8 mouse cellular contexts compared by ENCODE assay signal in genomic region chr6:83412854-83413401, GRCm38 (mm10). TPM values are rescaled to one million over a fixed set of nuclear protein-coding genes. Genes with fewer than 3 reads are reported as not detected.
DNase-seq lines count a peak whose midpoint lies in the region; ATAC-seq and TF ChIP-seq lines count a peak whose summit lies in the region.

No protein-coding gene starts in this region.

- H3K4me3 ChIP-seq in forebrain, embryonic 14.5 days (ENCODE audit: low read depth, low read length): no peak overlapping the region
- H3K4me3 ChIP-seq in kidney, postnatal 0 days (replicated peaks; ENCODE audit: low read depth, low read length): no peak overlapping the region
- no peak overlapping the region for H3K4me3 ChIP-seq in myocyte

- TF ChIP-seq POLR2A in myocyte (IDR thresholded peaks at IDR 0.05; ENCODE audit: insufficient read length, low read depth): no peak

- no peak for TF ChIP-seq CTCF in kidney, postnatal 0 days (IDR thresholded peaks at IDR 0.05; ENCODE audit: low read depth)

- H3K27ac ChIP-seq in forebrain, embryonic 14.5 days (ENCODE audit: low read depth, low read length): 0 out of 2 replicates have a peak overlapping the region, but pooled peaks have one; percentile 27
- H3K27ac ChIP-seq in kidney, postnatal 0 days: no peak overlapping the region; the same call in 1 of the 2 replicates

- H3K79me2 ChIP-seq in myocyte (ENCODE audit: control insufficient read depth, insufficient read depth): peaks cover 87% of the 10 kb centered on the region

- H3K36me3 ChIP-seq in forebrain, embryonic 14.5 days (ENCODE audit: control insufficient read depth, insufficient read depth, low read length): 0 out of 2 replicates have a peak, but pooled peaks cover 3% of the 10 kb centered on the region
- H3K36me3 ChIP-seq in kidney, postnatal 0 days (ENCODE audit: insufficient read depth, low read length): 0 out of 2 replicates have a peak, but pooled peaks cover 4% of the 10 kb centered on the region
- H3K36me3 ChIP-seq in myocyte (ENCODE audit: control insufficient read depth, insufficient read depth): no peaks in the 10 kb centered on the region

- peak; percentile 45 for ATAC-seq in forebrain, embryonic 14.5 days
- peak; percentile 33 for ATAC-seq in kidney, postnatal 0 days (replicated peaks; ENCODE audit: low FRiP score, low read depth)

- H3ac ChIP-seq in myocyte (ENCODE audit: control insufficient read depth, insufficient read length): no peak overlapping the region

- peaks cover 32% of the 10 kb centered on the region for H3K4me1 ChIP-seq in forebrain, embryonic 14.5 days (ENCODE audit: control insufficient read depth, insufficient read depth, low read length)
- H3K4me1 ChIP-seq in kidney, postnatal 0 days (replicated peaks; ENCODE audit: insufficient read depth, low read length): peaks cover 29% of the 10 kb centered on the region

- H3K9me3 ChIP-seq in forebrain, embryonic 14.5 days (replicated peaks; ENCODE audit: control insufficient read depth, low read length): no peaks in the 10 kb centered on the region
- H3K9me3 ChIP-seq in kidney, postnatal 0 days (replicated peaks; ENCODE audit: low read length): no peaks in the 10 kb centered on the region

- no peak overlapping the region for H3K4me2 ChIP-seq in forebrain, embryonic 14.5 days (ENCODE audit: low read length)
- no peak overlapping the region for H3K4me2 ChIP-seq in kidney, postnatal 0 days (ENCODE audit: low read length)
- peak overlapping the region; percentile 64 for H3K4me2 ChIP-seq in myocyte (ENCODE audit: low read depth)

- H3K9ac ChIP-seq in forebrain, embryonic 14.5 days (ENCODE audit: low read length): no peak overlapping the region
- no peak overlapping the region for H3K9ac ChIP-seq in kidney, postnatal 0 days (ENCODE audit: low read depth, low read length)

- DNase-seq in adrenal gland, adult (ENCODE audit: inconsistent age in 2 of 2, low spot score in 1 of 2): peak; percentile 61 to 81
- DNase-seq in adrenal gland, postnatal 4 days (ENCODE audit: low spot score in 2 of 2): no peak
- DNase-seq in CD4-positive, CD25-positive, alpha-beta regulatory T cell, adult 2 months (ENCODE audit: low read depth, low spot score): peak; percentile 82
- peak; percentile 38 for DNase-seq in forebrain, embryonic 14.5 days (ENCODE audit: low spot score)
- peak; percentile 54 for DNase-seq in kidney, postnatal 0 days (ENCODE audit: low spot score)
- DNase-seq in right cerebral cortex, postnatal 36 days (ENCODE audit: low spot score in 2 of 2): no peak
- DNase-seq in spleen, adult 18-20 months: no peak

- no peaks in the 10 kb centered on the region for H3K27me3 ChIP-seq in forebrain, embryonic 14.5 days (replicated peaks; ENCODE audit: control insufficient read depth, insufficient read depth, low read length)
- no peaks in the 10 kb centered on the region for H3K27me3 ChIP-seq in kidney, postnatal 0 days (ENCODE audit: insufficient read depth, low read length)
- no peaks in the 10 kb centered on the region for H3K27me3 ChIP-seq in myocyte (ENCODE audit: control insufficient read depth, insufficient read depth, insufficient read length)

- 38% methylated on average over 5 of the region's 5 CpGs for WGBS in forebrain, embryonic 14.5 days
- WGBS in kidney, postnatal 0 days: 29% methylated on average over 5 of the region's 5 CpGs

TF ChIP-seq in myocyte, 11 proteins besides CTCF, POLR2A, EP300 and RAD21:
- no peak for TF ChIP-seq CEBPB (IDR thresholded peaks at IDR 0.05; ENCODE audit: insufficient read depth, poor library complexity, severe bottlenecking)
- TF ChIP-seq TCF3 (IDR thresholded peaks at IDR 0.05; ENCODE audit: insufficient read length, low read depth): no peak
- TF ChIP-seq REST (IDR thresholded peaks at IDR 0.05; ENCODE audit: insufficient read depth, insufficient read length): no peak
- TF ChIP-seq MAX (IDR thresholded peaks at IDR 0.05; ENCODE audit: low read depth): no peak
- TF ChIP-seq SRF (IDR thresholded peaks at IDR 0.05; ENCODE audit: control insufficient read depth, insufficient read length, low read depth): no peak
- no peak for TF ChIP-seq MYOD1 (IDR thresholded peaks at IDR 0.05; ENCODE audit: control insufficient read depth in 1 of 3, insufficient read length in 2 of 3, low read depth in 2 of 3)
- TF ChIP-seq USF1 (IDR thresholded peaks at IDR 0.05; ENCODE audit: low read depth): no peak
TF ChIP-seq in myocyte: peak in this region for 0.

RNA-seq across cellular contexts. Expression of gene Tet3, which starts 46.0 kb away (rescaled TPM):
- 10 to 100 TPM; 79.0 to 79.5 TPM for total RNA-seq in adrenal gland, postnatal 4 days (2021)
- 34.9 and 49.5 TPM in 2 replicates for polyA plus RNA-seq in forebrain, embryonic 14.5 days (2014; fragmentation: Nextera tagmentation; extraction: Ambion mirVana)
- 32.3 and 33.0 TPM in 2 replicates for polyA plus RNA-seq in kidney, postnatal 0 days (2015; fragmentation: Nextera tagmentation; extraction: Ambion mirVana)
- polyA plus RNA-seq in myocyte (2012; fragmentation: generic; extraction: Trizol): 11.4 TPM

Comparison
In these comparisons a context has a peak if more than half of its experiments do, and no peak if none do; other contexts are left out.
1. DNase-seq: peak in adrenal gland, adult (2 of 2), CD4-positive, CD25-positive, alpha-beta regulatory T cell, adult 2 months (single experiment), forebrain, embryonic 14.5 days (single experiment) and kidney, postnatal 0 days (single experiment); none in adrenal gland, postnatal 4 days (0 of 2), right cerebral cortex, postnatal 36 days (0 of 2) and spleen, adult 18-20 months (0 of 2).